Mouse (Mus musculus) fat pad, adult 2 months (tissue): ENCODE data around the gene Wdtc1.

Source experiments
- DNase-seq: peaks from one replicate; pipeline ENCODE4 v3.0.0-alpha.2; 2011; ENCODE audit warnings: low read depth, low spot score; ENCODE audit errors: extremely low read depth

Wdtc1 gene

GRCm38 (mm10) chr4:133333306-133333705 is 20.0 kb downstream of the Wdtc1 start:
- no peak for DNase-seq

- no peak for DNase-seq
Measured at GRCm38 (mm10) chr4:133330296-133330695, 23.0 kb downstream of the Wdtc1 start.

- no peak for DNase-seq
Measured at GRCm38 (mm10) chr4:133328129-133328528, 25.2 kb downstream of the Wdtc1 start.

- DNase-seq = no peak
Measured at GRCm38 (mm10) chr4:133319667-133320066, 33.6 kb downstream of the Wdtc1 start.

DNA sequence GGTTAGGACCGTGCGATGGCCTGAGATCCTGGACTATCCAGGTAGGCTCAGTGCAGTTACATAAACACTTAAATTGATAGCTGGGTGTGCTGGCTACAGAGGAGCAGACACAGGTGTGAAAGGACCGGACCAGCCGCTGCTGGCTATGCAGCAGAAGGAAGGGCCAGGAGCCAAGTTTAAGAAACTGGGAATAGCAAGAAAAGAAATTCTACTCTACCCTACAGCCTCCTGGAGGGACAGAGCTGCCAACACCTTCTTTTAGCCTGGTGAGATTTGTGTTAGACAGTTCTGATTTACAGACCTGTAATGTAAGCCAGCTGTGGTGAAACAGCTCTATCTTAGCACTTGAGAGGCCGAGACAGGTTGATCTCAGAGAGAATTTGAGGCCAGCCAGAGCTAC is 37.3 kb downstream of the Wdtc1 start:
- DNase-seq = peak; percentile 70

DNA sequence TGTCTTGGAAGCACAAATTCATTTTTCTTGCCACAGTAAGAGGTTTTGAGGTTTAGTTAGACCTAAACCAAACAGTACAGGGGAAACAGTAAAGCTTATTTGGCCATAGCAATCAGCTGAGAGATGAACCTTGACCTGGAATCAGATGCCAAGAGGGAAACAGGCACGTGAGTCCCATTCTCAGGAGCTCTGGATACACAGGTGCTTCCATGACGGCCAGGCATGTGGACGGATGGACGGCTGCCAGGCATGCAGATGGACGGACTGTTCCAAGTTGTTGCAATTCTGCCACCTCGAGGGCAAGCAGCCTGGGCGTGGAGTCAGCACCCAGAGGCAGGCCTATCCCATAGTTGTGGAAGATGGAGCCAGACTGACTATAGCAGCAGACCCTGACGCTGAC is 38.4 kb downstream of the Wdtc1 start:
- DNase-seq = peak; percentile 74

DNA sequence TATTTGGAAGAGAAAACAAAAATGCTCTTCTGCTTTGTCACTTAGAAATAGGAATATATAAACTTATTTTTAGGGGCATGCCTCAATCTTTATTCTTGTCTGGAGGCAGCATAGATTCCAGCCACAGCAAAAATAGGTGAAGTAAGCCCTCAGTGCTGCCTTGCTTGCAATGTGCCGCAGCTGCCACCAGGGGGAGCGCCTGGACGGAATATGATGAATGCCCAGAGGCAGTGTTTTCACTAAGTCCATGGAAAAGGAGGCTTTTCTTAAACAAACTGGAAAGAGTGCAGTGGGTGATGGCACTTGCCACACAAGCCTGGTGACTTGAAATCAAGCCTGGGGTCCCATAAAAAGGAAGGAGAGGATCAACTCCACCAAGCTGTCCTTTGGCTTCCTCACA is 43.3 kb downstream of the Wdtc1 start:
- DNase-seq = no peak

GRCm38 (mm10) chr4:133307331-133307730 is 46.0 kb downstream of the Wdtc1 start:
- DNase-seq = no peak

DNA sequence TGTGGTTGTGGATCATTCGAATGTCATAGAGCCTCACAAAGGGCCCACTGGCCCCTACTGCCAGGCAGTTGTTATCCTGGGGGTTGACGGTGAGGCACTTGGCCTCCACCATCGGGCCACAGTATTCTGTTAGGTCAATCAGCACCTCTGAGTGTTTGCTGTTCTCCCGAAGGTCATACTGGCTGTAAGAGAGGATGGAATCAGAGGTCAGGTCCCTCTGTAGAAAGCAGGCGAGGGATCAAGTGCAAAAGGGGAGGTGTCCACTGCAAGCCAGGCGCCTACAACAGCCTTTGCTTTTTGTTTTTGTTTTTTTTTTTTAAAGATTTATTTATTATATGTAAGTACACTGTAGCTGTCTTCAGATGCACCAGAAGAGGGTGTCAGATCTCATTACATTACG is 47.5 kb downstream of the Wdtc1 start:
- no peak for DNase-seq

- DNase-seq = no peak
Measured at GRCm38 (mm10) chr4:133304770-133305169, 48.5 kb downstream of the Wdtc1 start.

DNA sequence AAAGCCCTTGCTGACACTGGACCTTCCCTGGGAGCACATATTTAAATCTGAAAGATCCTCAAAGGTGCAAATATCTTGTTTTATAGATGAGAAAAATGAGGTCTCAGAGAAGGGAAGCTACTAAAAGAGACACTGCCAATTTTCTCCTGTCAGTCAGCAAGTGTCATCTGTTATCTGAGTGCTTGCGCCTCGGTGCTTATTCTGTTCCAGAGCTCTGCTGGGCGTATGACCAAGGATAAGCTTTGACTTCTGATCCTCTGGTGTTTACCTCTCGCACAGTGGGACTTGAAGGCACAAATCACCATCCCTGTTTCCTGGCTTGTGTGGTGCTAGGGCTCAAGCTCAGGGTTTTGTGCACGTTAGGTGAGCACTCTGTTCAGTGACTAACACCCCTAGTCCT is 50.6 kb downstream of the Wdtc1 start:
- no peak for DNase-seq

DNA sequence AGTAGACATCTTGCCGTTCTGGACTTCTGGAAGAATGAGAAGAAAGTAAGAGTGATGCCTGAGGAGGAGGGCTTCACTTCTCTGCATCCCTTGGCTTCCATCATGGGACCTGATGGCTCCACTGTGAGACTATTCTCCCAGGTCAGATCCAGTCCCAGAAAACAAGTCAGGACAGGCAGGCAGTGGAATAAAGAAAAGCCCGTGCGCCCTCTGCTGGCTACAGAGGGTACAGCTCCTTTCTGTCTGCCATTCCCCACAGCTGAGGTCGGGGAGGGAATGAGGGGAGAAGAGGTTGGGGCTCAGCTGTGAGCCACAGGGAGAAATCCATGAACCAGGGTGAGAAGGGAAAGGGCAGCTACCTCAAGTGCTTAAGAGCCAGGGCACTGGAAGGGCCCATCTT is 51.5 kb downstream of the Wdtc1 start:
- no peak for DNase-seq

GRCm38 (mm10) chr4:133300421-133300820 is 52.9 kb downstream of the Wdtc1 start:
- no peak for DNase-seq

GRCm38 (mm10) chr4:133299701-133300100 is 53.6 kb downstream of the Wdtc1 start:
- DNase-seq = no peak

- peak; percentile 91 for DNase-seq
Measured at GRCm38 (mm10) chr4:133298516-133299365, 54.5 kb downstream of the Wdtc1 start.

GRCm38 (mm10) chr4:133297801-133298238 is 55.5 kb downstream of the Wdtc1 start:
- DNase-seq = no peak

GRCm38 (mm10) chr4:133297360-133297759 is 55.9 kb downstream of the Wdtc1 start:
- DNase-seq = no peak

DNA sequence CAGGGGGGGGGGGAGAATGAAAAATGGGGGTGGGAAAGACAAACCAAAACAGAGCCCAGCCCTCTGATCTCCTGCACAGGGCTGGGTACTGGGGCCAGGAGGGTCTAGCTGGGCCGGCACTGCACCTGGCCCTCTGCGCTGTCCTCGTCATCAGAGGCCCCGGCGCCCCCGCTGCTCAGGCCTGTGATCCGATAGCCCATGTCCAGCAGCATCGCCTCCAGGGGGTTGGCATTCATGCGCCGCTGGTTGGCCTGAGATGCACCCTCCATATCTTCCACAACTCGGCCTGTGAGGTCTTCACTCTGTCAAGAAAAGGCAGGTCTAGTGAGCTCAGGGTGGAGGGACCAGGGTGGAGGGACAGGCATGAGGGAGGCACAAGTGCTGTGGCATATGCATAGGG is 59.2 kb downstream of the Wdtc1 start:
- no peak for DNase-seq

- no peak for DNase-seq
Measured at GRCm38 (mm10) chr4:133292901-133293843, 60.1 kb downstream of the Wdtc1 start.

DNA sequence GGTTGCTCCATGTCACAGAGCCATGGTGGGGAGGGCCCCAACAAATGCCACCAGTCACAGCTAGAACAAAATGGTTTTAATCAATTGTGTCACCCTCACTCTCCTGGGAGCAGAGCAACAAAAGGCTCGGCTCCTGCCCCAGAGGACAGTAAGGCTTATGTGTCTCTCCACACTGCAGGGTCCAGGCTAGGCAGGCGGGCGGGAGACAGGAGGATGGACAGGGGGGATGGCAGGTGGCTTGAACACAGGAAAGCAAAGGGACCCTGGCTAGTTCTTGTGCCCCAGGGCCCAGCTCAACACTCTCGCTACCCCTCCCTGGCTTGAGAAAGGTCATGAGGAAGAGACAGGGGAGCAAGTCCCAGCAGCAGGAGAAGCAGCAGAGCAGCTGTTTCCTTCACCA is 60.9 kb downstream of the Wdtc1 start:
- DNase-seq = no peak

DNA sequence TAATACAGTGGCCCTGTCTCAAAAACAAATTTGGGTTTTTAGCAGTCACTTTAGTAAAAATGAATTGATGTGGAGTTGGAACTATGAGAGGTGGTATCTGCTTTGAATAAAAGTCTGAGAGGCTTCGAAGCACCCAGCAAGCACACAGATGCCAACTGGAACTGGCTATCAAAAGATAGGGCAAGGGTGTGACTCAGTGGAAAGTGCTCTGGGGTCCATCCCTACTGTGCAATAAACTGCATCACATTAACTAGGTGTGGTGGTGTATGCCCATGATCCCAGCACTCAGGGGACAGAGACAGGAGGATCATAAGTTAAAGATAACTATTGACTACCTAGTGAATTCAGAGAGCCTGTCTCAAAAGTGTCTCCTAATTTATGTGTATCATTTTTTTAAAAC is 62.0 kb downstream of the Wdtc1 start:
- no peak for DNase-seq
